Mouse (Mus musculus) ovary, postnatal 14 days (tissue): ENCODE measurements at regions not wholly inside any gene's neighbourhood (a gene's known extent, or its start where the extent isn't known, plus 50 kb on each side); places are given as distances from the start of the nearest gene placed in this dataset.

Source experiments
- DNase-seq: peaks from one replicate; pipeline ENCODE4 v3.0.0; 2022; ENCODE audit warnings: low spot score

DNA sequence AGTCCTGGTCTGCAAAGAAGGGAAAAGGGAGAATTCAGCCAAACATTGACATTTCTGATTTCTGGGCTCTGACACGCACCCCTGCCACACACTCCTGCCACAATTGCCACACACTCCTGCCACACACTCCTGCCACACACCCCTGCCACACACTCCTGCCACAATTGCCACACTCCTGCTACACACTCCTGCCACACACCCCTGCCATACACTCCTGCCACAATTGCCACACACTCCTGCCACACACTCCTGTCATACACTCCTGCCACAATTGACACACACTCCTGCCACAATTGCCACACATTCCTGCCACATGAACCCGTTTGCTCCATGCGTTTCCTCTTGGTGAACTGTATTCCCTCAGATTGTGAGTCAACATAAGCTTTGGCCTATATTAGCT is 130.0 kb upstream of the Gm9833 start:
- DNase-seq, result no peak

DNA sequence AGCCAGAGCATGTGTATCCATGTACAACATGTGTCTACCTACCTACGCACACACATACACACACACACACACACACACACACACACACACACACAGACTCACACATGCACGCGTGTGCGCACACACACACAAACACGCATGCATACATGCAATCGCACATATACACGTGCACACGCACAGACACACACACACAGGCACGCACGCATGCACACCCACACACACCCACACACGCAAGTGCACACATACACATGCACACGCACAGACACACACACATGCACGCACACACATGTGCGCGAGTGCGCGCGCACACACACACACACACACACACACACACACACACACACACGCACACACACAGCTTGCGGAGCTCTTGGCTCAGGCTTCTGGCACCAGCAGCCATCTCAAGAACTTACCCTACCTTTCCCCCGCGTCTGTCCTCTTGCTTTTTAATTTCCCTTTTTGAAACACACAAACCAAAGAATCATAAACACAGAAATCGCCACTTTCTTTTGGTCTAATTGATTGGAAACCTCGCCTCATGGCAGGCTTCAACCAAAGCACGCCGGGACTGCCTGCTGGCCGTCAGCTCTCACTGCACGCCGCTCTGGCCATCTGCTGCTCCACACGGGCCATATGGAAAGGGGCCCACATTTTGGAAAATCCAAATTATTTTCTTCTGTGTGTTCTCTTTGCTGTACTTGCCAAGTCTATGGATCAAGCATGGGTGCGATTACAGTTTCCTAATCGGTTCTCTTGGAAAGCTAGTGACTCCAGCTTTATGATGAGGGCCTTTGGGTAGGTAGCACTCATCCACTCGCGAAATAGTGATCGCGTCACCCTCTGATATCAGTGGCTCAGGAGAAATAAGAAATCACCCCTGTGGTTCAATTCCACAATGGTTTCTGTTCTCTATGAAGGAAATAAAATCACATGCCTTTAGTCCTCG is 127.9 kb upstream of the Gm9833 start:
- DNase-seq, result no peak

DNA sequence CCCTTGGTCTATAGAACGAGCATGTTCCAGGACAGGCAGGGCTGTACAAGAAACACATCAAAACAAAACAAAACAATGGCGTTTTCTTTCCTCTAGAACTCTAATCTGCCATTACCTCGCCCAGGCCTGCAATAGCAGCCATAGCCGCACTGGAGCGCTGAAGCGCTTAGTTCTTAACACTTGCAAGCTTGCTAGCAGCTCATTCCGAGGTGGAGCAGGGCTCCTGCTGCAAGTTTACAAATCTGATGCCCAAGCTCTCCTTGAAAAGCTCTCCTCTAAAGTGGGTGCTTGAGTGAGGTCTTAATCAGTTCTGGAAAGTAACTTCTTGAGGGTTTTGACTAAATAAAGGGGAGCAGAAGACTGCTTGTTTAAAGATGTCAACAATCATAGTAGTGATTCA is 127.2 kb upstream of the Gm9833 start:
- no peak for DNase-seq
